Mouse (Mus musculus) heart, adult 2 months (tissue): ENCODE data around the gene Cfap299. TPM values are rescaled to one million over a fixed set of nuclear protein-coding genes. Genes with fewer than 3 reads are reported as not detected.
"Not testable (repeated sequence)": the region's sequence is repeated elsewhere in the genome, so short reads cannot be mapped to it uniquely, and the experiment has no call there.

Experiments used
- DNase-seq, 2 experiments: peaks; one replicate each; pipeline ENCODE4 v3.0.0; 2021
- H3K27ac ChIP-seq: fragments of 200-600 bp; 2 replicates; pipeline ENCODE4 v1.8.1; 2022
- H3K27me3 ChIP-seq: fragments of 200-500 bp; 2 replicates; pipeline ENCODE4 v1.6.1; 2012; ENCODE audit warnings: mild to moderate bottlenecking, low read length, inconsistent platforms, mixed read lengths; ENCODE audit not compliant: control insufficient read depth, insufficient read depth
- H3K36me3 ChIP-seq: fragments of 200-500 bp; 2 replicates; pipeline ENCODE4 v1.6.1; 2012; ENCODE audit warnings: low read length, inconsistent platforms; ENCODE audit not compliant: control insufficient read depth, insufficient read depth
- H3K4me1 ChIP-seq: fragments of 200-500 bp; 2 replicates; pipeline ENCODE4 v1.6.1; 2011; ENCODE audit warnings: low read length; ENCODE audit not compliant: control insufficient read depth, insufficient read depth
- H3K4me3 ChIP-seq: fragments of 200-600 bp; 2 replicates; pipeline ENCODE4 v1.8.1; 2022
- H3K79me2 ChIP-seq: fragments of 200-500 bp; replicated peaks from 2 replicates; pipeline ENCODE4 v1.6.1; 2012; ENCODE audit warnings: mild to moderate bottlenecking, inconsistent platforms, low read length, moderate library complexity, mixed read lengths; ENCODE audit not compliant: control insufficient read depth, insufficient read depth
- H3K9ac ChIP-seq: fragments of 200-500 bp; 2 replicates; pipeline ENCODE4 v1.6.1; 2012; ENCODE audit warnings: low read depth, mild to moderate bottlenecking, control low read depth, inconsistent platforms, low read length, mixed read lengths
- CTCF ChIP-seq: fragments of 200-600 bp; IDR thresholded peaks from 2 replicates; pipeline ENCODE4 v1.8.1; 2022; ENCODE audit warnings: antibody characterized with exemption, mild to moderate bottlenecking, moderate library complexity
- EP300 ChIP-seq: fragments of 200-500 bp; IDR thresholded peaks from 2 replicates; pipeline ENCODE4 v1.6.1; 2011; ENCODE audit warnings: low read depth, low read length, control low read depth; ENCODE audit not compliant: insufficient read depth
- POLR2A ChIP-seq: fragments of 200-500 bp; IDR thresholded peaks from 2 replicates; pipeline ENCODE4 v1.6.1; 2011; ENCODE audit warnings: mild to moderate bottlenecking, low read depth, low read length, control low read depth; ENCODE audit not compliant: insufficient read depth
- WGBS: fragments of 180-500 bp; shearing (Covaris S2); methylation state at CpG from one replicate; pipeline ENCODE4 v1.1.7; 2018; 5-methylcytosine and 5-hydroxymethylcytosine counted together
- intact Hi-C: fragments of 180-260 bp; cut with DNase I; formaldehyde crosslinking; loops from one replicate; pipeline ENCODE4 v1.15.1; 2025
- polyA plus RNA-seq: library from polyadenylated mRNA; depleted of rRNA; stranded (reverse); fragments of >200 nt; gene quantifications from 2 replicates; pipeline ENCODE4 v1.2.3, GENCODE M21; 2012
- total RNA-seq, 2 experiments: library from RNA; stranded (reverse); gene quantifications; 2 replicates each; pipeline ENCODE4 v1.2.3; 2021

The Cfap299 gene
- total and polyA plus RNA-seq, 3 experiments: not detected

DNA sequence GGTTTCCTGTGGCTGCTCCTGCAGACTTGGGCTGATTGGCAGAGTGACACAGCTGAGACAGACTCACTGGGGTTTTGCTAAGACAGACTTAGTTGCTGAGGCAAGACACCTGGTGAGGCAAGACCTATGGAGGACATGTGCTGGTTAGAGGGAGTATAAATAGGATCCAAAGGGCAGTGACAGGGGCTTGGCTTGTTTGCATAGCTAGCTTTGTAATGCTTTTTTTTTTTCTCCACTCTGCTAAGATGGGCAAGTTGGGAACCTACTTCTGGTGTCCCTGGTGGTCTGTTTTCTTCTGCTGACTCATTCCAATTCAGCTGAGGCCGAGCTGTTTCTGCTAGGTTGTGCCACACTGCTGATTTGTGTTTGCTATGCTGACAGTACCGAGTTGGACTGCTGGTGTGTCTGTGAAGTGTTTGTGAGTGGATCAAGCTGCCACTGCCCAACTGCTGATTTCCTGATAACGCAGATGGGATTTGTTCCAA, 240.0 kb downstream of the Cfap299 start:
- 50% methylated on average over 3 of the region's 3 CpGs for WGBS
- Histone ChIP-seq H3K27ac (no peak overlapping the region), H3K36me3 (no peaks in the 10 kb centered on the region), H3K4me1 (no peaks in the 10 kb centered on the region), H3K27me3 (no peaks in the 10 kb centered on the region), H3K9ac (no peak overlapping the region), H3K79me2 (no peaks in the 10 kb centered on the region), H3K4me3 (no peak overlapping the region)
- DNase-seq: no peak
- no peak for TF ChIP-seq POLR2A
- no peak for TF ChIP-seq CTCF
- no peak for TF ChIP-seq EP300
- intact Hi-C loops: no loop called here

DNA sequence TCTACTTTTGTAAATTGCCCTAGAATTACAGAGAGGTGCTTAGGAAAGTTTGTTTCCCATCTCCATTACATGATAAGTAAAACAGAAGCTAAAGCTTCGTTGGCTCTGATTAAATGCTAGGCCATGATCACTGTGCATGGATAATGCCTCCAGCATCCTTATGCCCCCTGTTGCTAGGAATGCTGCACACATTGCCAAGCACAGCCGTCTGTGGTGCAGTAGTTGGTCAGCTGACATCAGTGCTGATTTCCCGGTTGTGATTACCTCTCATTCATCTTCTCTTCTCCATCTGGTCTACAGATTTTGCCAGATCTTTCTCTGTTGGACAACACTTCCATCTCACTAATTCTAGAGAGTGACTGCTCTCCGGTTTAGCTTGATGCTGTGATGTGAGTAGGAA, 243.3 kb downstream of the Cfap299 start:
- H3K27ac ChIP-seq: no peak overlapping the region
- no peaks in the 10 kb centered on the region for H3K36me3 ChIP-seq
- intact Hi-C loops: no loop called here
- no peaks in the 10 kb centered on the region for H3K27me3 ChIP-seq
- 68% methylated on average over 4 of the region's 4 CpGs for WGBS
- H3K9ac ChIP-seq: no peak overlapping the region
- TF ChIP-seq CTCF (no peak), POLR2A (no peak), EP300 (no peak)
- no peaks in the 10 kb centered on the region for H3K4me1 ChIP-seq
- no peaks in the 10 kb centered on the region for H3K79me2 ChIP-seq
- no peak overlapping the region for H3K4me3 ChIP-seq
- DNase-seq: no peak

DNA sequence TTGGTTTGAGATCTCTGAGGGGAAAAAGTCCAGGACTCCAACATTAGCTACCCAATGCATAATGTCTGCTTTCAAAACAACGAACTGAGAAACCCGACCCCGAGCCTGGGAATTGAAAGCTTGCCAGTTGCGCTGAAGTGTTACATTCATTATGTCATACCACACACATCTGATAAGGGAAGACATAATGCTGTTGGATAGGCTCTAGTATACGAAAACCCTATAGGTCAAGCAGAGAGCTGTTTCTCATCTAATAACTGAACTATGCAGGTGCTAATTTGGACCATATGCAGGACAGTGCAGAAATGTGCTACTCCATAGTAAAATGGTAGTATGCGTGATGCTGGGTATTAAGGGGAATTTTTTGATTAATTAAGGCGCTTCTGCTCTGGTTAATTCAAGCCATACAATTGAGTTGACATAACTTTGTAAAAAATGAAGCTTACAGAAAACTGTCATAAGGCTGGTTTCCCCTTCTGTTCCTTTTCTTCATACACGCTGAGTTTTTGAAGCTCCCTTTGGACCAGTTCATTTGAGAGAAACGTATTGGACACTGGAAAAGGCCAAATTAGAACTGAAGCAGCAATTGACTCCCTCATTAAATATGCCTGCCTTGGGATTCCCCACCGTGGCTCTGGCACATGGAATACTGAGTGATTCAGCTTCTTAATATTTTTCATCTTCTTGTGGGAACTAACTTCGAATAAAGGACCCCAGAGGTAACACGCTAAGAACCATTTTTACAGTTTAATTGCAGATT, 245.8 kb downstream of the Cfap299 start:
- H3K4me1 ChIP-seq: no peaks in the 10 kb centered on the region
- H3K36me3 ChIP-seq: no peaks in the 10 kb centered on the region
- TF ChIP-seq POLR2A (no peak), CTCF (no peak), EP300 (no peak)
- no peak overlapping the region for H3K4me3 ChIP-seq
- WGBS: 67% methylated on average over 12 of the region's 12 CpGs
- intact Hi-C loops: no loop called here
- DNase-seq: no peak
- H3K79me2 ChIP-seq: no peaks in the 10 kb centered on the region
- H3K9ac ChIP-seq: no peak overlapping the region
- H3K27ac ChIP-seq: no peak overlapping the region
- H3K27me3 ChIP-seq: no peaks in the 10 kb centered on the region

DNA sequence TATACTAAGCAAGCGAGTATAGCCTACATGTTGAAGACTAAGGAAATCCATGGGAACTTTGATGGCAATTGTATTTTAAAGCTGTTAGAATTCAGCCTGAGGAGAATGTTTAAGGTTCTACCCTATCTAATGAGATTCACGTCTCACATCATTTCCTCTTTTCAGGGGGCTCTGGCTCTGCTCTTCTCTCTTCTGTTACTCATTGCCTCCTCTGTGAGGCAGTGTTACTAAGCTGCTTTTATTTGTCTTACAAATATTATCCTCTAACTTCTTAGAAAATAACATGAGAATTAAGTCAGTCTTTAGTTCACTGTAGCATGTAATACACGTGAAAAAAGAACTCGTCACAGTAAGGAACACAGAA, 246.3 kb downstream of the Cfap299 start:
- Histone ChIP-seq H3K36me3 (no peaks in the 10 kb centered on the region), H3K4me3 (no peak overlapping the region), H3K27me3 (no peaks in the 10 kb centered on the region), H3K4me1 (no peaks in the 10 kb centered on the region), H3K79me2 (no peaks in the 10 kb centered on the region), H3K27ac (no peak overlapping the region), H3K9ac (no peak overlapping the region)
- TF ChIP-seq EP300 (no peak), POLR2A (no peak), CTCF (no peak)
- WGBS: 81% methylated on average over 4 of the region's 4 CpGs
- DNase-seq: no peak
- intact Hi-C loops: no loop called here

DNA sequence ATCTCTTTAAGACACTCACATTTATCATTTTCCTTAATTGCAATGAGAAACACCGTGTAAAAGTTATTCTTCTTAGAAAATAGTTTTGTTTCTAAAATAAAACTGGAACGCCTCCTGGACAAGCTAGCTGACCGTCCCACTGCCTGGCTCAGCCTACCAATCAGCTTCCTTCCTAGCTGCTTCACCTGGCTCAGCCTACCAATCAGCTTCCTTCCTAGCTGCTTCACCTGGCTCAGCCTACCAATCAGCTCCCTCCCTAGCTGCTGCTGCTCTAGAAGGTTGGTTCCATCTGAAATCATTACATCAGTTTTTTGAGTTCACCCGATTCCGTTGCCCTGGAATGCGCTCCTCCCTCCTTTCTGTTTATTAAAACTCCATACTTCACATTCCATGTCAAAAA, 247.4 kb downstream of the Cfap299 start:
- DNase-seq, intact Hi-C loops, H3K27ac ChIP-seq, H3K9ac ChIP-seq, H3K4me3 ChIP-seq, H3K4me1 ChIP-seq, H3K27me3 ChIP-seq, H3K36me3 ChIP-seq, H3K79me2 ChIP-seq: not testable (repeated sequence)
- WGBS: 77% methylated on average over 6 of the region's 6 CpGs

DNA sequence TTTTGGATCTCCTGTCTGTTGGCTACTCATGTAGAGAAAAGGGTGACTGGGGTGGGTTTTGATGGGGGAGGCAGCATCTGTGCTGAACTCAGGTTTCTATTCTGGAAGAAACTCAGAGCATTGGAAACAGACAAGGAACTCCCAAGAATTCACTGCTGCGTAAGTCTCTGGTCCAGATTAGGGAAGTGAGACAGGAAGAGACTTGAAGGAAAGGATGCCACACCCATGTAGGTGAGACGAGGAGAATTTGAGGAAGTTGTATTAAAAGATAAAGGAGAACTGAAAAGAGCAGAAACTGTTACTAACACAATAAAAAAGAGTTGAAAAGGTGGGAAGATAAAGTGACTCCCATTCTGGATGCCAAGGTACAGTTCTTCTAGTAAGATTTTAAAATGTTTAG, 249.3 kb downstream of the Cfap299 start:
- no peak for DNase-seq
- no peak for TF ChIP-seq CTCF
- TF ChIP-seq EP300: no peak
- no peak for TF ChIP-seq POLR2A
- H3K36me3 ChIP-seq: no peaks in the 10 kb centered on the region
- no peak overlapping the region for H3K4me3 ChIP-seq
- H3K27ac ChIP-seq: no peak overlapping the region
- no peaks in the 10 kb centered on the region for H3K27me3 ChIP-seq
- H3K4me1 ChIP-seq: no peaks in the 10 kb centered on the region
- intact Hi-C loops: no loop called here
- 42% methylated on average over 2 of the region's 2 CpGs for WGBS
- no peak overlapping the region for H3K9ac ChIP-seq
- H3K79me2 ChIP-seq: no peaks in the 10 kb centered on the region

DNA sequence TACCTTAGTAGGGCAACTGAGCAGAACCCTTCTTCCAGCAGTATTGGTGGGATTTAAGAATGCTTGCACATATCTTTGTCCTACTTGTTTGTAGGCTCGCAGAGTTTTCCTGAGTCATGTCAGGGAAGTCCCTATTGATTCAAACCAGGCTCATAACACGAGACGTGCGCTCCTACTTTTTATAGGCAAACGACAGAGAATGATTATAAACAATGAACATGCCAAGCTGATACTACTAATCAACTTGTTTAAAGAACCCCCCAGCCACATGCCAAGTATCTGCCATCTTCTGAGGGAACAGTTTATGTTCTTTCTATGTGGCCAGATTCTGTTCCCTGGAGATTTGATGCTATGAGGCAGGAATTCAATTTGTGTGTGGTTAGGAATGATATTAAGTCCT, 251.7 kb downstream of the Cfap299 start:
- H3K4me3 ChIP-seq: no peak overlapping the region
- no peaks in the 10 kb centered on the region for H3K4me1 ChIP-seq
- no peaks in the 10 kb centered on the region for H3K27me3 ChIP-seq
- TF ChIP-seq CTCF: no peak
- TF ChIP-seq EP300: no peak
- no peak for TF ChIP-seq POLR2A
- intact Hi-C loops: no loop called here
- 45% methylated on average over 5 of the region's 5 CpGs for WGBS
- H3K36me3 ChIP-seq: no peaks in the 10 kb centered on the region
- H3K27ac ChIP-seq: no peak overlapping the region
- no peaks in the 10 kb centered on the region for H3K79me2 ChIP-seq
- DNase-seq: no peak
- H3K9ac ChIP-seq: no peak overlapping the region
